Mouse (Mus musculus): ENCODE data around the gene Cyp8b1. TPM values are rescaled to one million over a fixed set of nuclear protein-coding genes. Genes with fewer than 3 reads are reported as not detected.

Cyp8b1 gene
- polyA plus RNA-seq, 1 experiment from 2014 or later, result not detected

GRCm38 (mm10) chr9:121889927-121890440 is 26.1 kb downstream of the Cyp8b1 start:
- Histone ChIP-seq H3K27ac (ENCODE audit: low read depth, low read length) (no peak overlapping the region), H3K4me3 (ENCODE audit: low read depth, low read length) (no peak overlapping the region), H3K36me3 (ENCODE audit: control insufficient read depth, insufficient read depth, low read length) (no peaks in the 10 kb centered on the region), H3K9ac (ENCODE audit: low read length) (no peak overlapping the region), H3K4me1 (ENCODE audit: control insufficient read depth, insufficient read depth, low read length) (no peaks in the 10 kb centered on the region; the same call in 1 of the 2 replicates), H3K9me3 (ENCODE audit: control insufficient read depth, low read length) (no peaks in the 10 kb centered on the region), H3K27me3 (ENCODE audit: control insufficient read depth, insufficient read depth, low read length) (no peaks in the 10 kb centered on the region), H3K4me2 (no peak overlapping the region)
- ATAC-seq (ENCODE audit: low FRiP score), result no peak
- WGBS, result 75% methylated on average over 4 of the region's 4 CpGs
- DNase-seq (ENCODE audit: low spot score, missing footprints), result no peak

- no peaks in the 10 kb centered on the region for H3K27me3 ChIP-seq (ENCODE audit: control insufficient read depth, insufficient read depth, low read length)
- no peak overlapping the region for H3K9ac ChIP-seq (ENCODE audit: low read length)
- H3K36me3 ChIP-seq (ENCODE audit: control insufficient read depth, insufficient read depth, low read length), result no peaks in the 10 kb centered on the region
- WGBS, result 75% methylated on average over 7 of the region's 7 CpGs
- no peak overlapping the region for H3K27ac ChIP-seq (ENCODE audit: low read depth, low read length)
- no peak overlapping the region for H3K4me3 ChIP-seq (ENCODE audit: low read depth, low read length)
- H3K4me2 ChIP-seq, result no peak overlapping the region
- ATAC-seq (ENCODE audit: low FRiP score), result no peak
- DNase-seq (ENCODE audit: low spot score, missing footprints), result no peak
- no peaks in the 10 kb centered on the region for H3K4me1 ChIP-seq (ENCODE audit: control insufficient read depth, insufficient read depth, low read length)
- no peaks in the 10 kb centered on the region for H3K9me3 ChIP-seq (ENCODE audit: control insufficient read depth, low read length)
Measured at GRCm38 (mm10) chr9:121882015-121882457, 34.1 kb downstream of the Cyp8b1 start.

GRCm38 (mm10) chr9:121881301-121881700 is 34.8 kb downstream of the Cyp8b1 start:
- Histone ChIP-seq H3K27ac (ENCODE audit: low read depth, low read length) (no peak overlapping the region), H3K4me1 (ENCODE audit: control insufficient read depth, insufficient read depth, low read length) (no peaks in the 10 kb centered on the region), H3K9ac (ENCODE audit: low read length) (no peak overlapping the region), H3K9me3 (ENCODE audit: control insufficient read depth, low read length) (no peaks in the 10 kb centered on the region), H3K4me2 (no peak overlapping the region), H3K27me3 (ENCODE audit: control insufficient read depth, insufficient read depth, low read length) (no peaks in the 10 kb centered on the region), H3K4me3 (ENCODE audit: low read depth, low read length) (no peak overlapping the region), H3K36me3 (ENCODE audit: control insufficient read depth, insufficient read depth, low read length) (no peaks in the 10 kb centered on the region)
- ATAC-seq (ENCODE audit: low FRiP score) (no peak), DNase-seq (ENCODE audit: low spot score, missing footprints) (no peak)
- 79% methylated on average over 6 of the region's 6 CpGs for WGBS

- Histone ChIP-seq H3K27me3 (ENCODE audit: control insufficient read depth, insufficient read depth, low read length) (no peaks in the 10 kb centered on the region), H3K9me3 (ENCODE audit: control insufficient read depth, low read length) (no peaks in the 10 kb centered on the region), H3K36me3 (ENCODE audit: control insufficient read depth, insufficient read depth, low read length) (no peaks in the 10 kb centered on the region), H3K9ac (ENCODE audit: low read length) (no peak overlapping the region), H3K4me2 (no peak overlapping the region), H3K4me3 (ENCODE audit: low read depth, low read length) (no peak overlapping the region), H3K27ac (ENCODE audit: low read depth, low read length) (no peak overlapping the region), H3K4me1 (ENCODE audit: control insufficient read depth, insufficient read depth, low read length) (no peaks in the 10 kb centered on the region)
- DNase-seq (ENCODE audit: low spot score, missing footprints) (peak; percentile 93), ATAC-seq (ENCODE audit: low FRiP score) (no peak)
- 23% methylated on average over 14 of the region's 14 CpGs for WGBS
Measured at GRCm38 (mm10) chr9:121880840-121881239, 35.3 kb downstream of the Cyp8b1 start.

GRCm38 (mm10) chr9:121877052-121877740 is 38.9 kb downstream of the Cyp8b1 start:
- WGBS, result 32% methylated on average over 3 of the region's 3 CpGs
- Histone ChIP-seq H3K36me3 (ENCODE audit: control insufficient read depth, insufficient read depth, low read length) (no peaks in the 10 kb centered on the region), H3K4me1 (ENCODE audit: control insufficient read depth, insufficient read depth, low read length) (no peaks in the 10 kb centered on the region), H3K27ac (ENCODE audit: low read depth, low read length) (no peak overlapping the region), H3K4me3 (ENCODE audit: low read depth, low read length) (no peak overlapping the region), H3K4me2 (no peak overlapping the region), H3K9ac (ENCODE audit: low read length) (no peak overlapping the region), H3K27me3 (ENCODE audit: control insufficient read depth, insufficient read depth, low read length) (no peaks in the 10 kb centered on the region), H3K9me3 (ENCODE audit: control insufficient read depth, low read length) (no peaks in the 10 kb centered on the region)
- DNase-seq (ENCODE audit: low spot score, missing footprints) (peak; percentile 90), ATAC-seq (ENCODE audit: low FRiP score) (no peak)

- no peak overlapping the region for H3K27ac ChIP-seq (ENCODE audit: low read depth, low read length)
Measured at GRCm38 (mm10) chr9:121873578-121873977, 42.5 kb downstream of the Cyp8b1 start.

GRCm38 (mm10) chr9:121872062-121872683 is 43.9 kb downstream of the Cyp8b1 start:
- H3K36me3 ChIP-seq (ENCODE audit: control insufficient read depth, insufficient read depth, low read length), result no peaks in the 10 kb centered on the region
- ATAC-seq (ENCODE audit: low FRiP score) (no peak), DNase-seq (ENCODE audit: low spot score, missing footprints) (peak; percentile 67)
- no peak overlapping the region for H3K27ac ChIP-seq (ENCODE audit: low read depth, low read length)
- H3K9me3 ChIP-seq (ENCODE audit: control insufficient read depth, low read length), result no peaks in the 10 kb centered on the region
- 77% methylated on average over 2 of the region's 2 CpGs for WGBS
- no peaks in the 10 kb centered on the region for H3K27me3 ChIP-seq (ENCODE audit: control insufficient read depth, insufficient read depth, low read length)
- no peak overlapping the region for H3K4me2 ChIP-seq
- H3K9ac ChIP-seq (ENCODE audit: low read length), result no peak overlapping the region
- no peak overlapping the region for H3K4me3 ChIP-seq (ENCODE audit: low read depth, low read length)
- H3K4me1 ChIP-seq (ENCODE audit: control insufficient read depth, insufficient read depth, low read length), result no peaks in the 10 kb centered on the region

More at GRCm38 (mm10) chr9:121873578-121873977, 42.5 kb downstream of the Cyp8b1 start:
- Histone ChIP-seq H3K4me2 (no peak overlapping the region), H3K4me1 (ENCODE audit: control insufficient read depth, insufficient read depth, low read length) (no peaks in the 10 kb centered on the region), H3K36me3 (ENCODE audit: control insufficient read depth, insufficient read depth, low read length) (no peaks in the 10 kb centered on the region), H3K9ac (ENCODE audit: low read length) (no peak overlapping the region), H3K9me3 (ENCODE audit: control insufficient read depth, low read length) (no peaks in the 10 kb centered on the region), H3K27me3 (ENCODE audit: control insufficient read depth, insufficient read depth, low read length) (no peaks in the 10 kb centered on the region), H3K4me3 (ENCODE audit: low read depth, low read length) (no peak overlapping the region)
- no peak for ATAC-seq (ENCODE audit: low FRiP score)
- DNase-seq (ENCODE audit: low spot score, missing footprints), result no peak

- H3K4me1 ChIP-seq (ENCODE audit: control insufficient read depth, insufficient read depth, low read length), result no peaks in the 10 kb centered on the region
- ATAC-seq (ENCODE audit: low FRiP score) (no peak), DNase-seq (ENCODE audit: low spot score, missing footprints) (peak; percentile 4)
- no peak overlapping the region for H3K9ac ChIP-seq (ENCODE audit: low read length)
- no peaks in the 10 kb centered on the region for H3K9me3 ChIP-seq (ENCODE audit: control insufficient read depth, low read length)
- no peak overlapping the region for H3K4me3 ChIP-seq (ENCODE audit: low read depth, low read length)
- no peak overlapping the region for H3K4me2 ChIP-seq
- no peaks in the 10 kb centered on the region for H3K36me3 ChIP-seq (ENCODE audit: control insufficient read depth, insufficient read depth, low read length)
- H3K27ac ChIP-seq (ENCODE audit: low read depth, low read length), result no peak overlapping the region
- no peaks in the 10 kb centered on the region for H3K27me3 ChIP-seq (ENCODE audit: control insufficient read depth, insufficient read depth, low read length)
- 72% methylated on average over 4 of the region's 4 CpGs for WGBS
Measured at GRCm38 (mm10) chr9:121869973-121870515, 46.1 kb downstream of the Cyp8b1 start.

GRCm38 (mm10) chr9:121869432-121869831 is 46.7 kb downstream of the Cyp8b1 start:
- H3K9me3 ChIP-seq (ENCODE audit: control insufficient read depth, low read length), result no peaks in the 10 kb centered on the region
- ATAC-seq (ENCODE audit: low FRiP score) (no peak), DNase-seq (ENCODE audit: low spot score, missing footprints) (no peak)
- no peak overlapping the region for H3K4me2 ChIP-seq
- no peaks in the 10 kb centered on the region for H3K36me3 ChIP-seq (ENCODE audit: control insufficient read depth, insufficient read depth, low read length)
- H3K27ac ChIP-seq (ENCODE audit: low read depth, low read length), result no peak overlapping the region
- 88% methylated on average over 5 of the region's 5 CpGs for WGBS
- H3K4me3 ChIP-seq (ENCODE audit: low read depth, low read length), result no peak overlapping the region
- H3K27me3 ChIP-seq (ENCODE audit: control insufficient read depth, insufficient read depth, low read length), result no peaks in the 10 kb centered on the region
- no peak overlapping the region for H3K9ac ChIP-seq (ENCODE audit: low read length)
- H3K4me1 ChIP-seq (ENCODE audit: control insufficient read depth, insufficient read depth, low read length), result no peaks in the 10 kb centered on the region
